Mouse (Mus musculus): ENCODE data around the gene En2.

En2 gene

DNA sequence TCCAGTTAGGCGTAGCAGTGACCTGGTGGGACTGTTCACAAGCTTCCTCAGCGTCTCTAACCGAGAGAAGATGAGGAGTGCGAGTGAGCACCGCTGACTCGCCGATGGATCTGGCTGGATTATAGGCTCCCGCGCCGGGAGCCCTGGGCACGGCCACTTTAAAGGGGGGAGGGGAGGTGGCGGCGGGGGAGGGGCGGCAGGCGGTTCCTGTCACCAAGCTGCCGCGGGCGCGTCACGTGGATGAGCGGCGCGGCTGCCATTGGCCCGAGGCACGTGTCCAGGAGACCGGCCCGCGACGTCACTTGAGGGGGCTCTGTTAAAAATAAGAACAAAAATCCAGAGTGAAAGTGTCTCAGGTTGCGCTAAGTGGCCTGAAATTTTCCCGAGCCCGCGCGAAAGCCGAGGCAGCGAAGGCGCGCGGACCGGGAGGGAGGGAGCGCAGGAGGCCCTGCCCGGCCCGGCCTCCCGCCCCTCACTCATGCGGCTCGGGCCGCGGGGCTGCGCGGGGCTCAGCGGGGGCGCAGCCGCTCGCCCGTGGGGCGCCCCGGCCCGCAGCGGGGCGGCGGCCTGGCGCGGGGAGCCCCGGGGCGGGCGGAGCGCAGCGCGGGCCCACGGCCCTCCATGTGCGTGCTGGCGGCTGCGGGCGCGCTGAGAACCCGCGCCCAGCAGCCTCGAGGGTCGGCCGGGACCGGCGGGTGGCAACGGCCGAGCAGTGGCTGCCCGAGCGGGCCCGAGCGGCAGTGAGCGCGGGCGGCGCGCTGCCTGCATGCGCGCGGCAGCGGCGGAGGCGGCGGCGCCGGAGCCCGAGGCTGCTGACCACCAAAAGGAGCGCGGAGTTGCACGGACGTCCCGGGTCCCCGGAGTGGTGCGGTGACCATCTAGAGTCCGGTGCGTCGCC lies at the start of gene En2:
TSS of gene En2 (plus strand) at position 337 of the 898 bp plus-strand sequence.
- DNase-seq, result peak; percentile 94 to 96

DNA sequence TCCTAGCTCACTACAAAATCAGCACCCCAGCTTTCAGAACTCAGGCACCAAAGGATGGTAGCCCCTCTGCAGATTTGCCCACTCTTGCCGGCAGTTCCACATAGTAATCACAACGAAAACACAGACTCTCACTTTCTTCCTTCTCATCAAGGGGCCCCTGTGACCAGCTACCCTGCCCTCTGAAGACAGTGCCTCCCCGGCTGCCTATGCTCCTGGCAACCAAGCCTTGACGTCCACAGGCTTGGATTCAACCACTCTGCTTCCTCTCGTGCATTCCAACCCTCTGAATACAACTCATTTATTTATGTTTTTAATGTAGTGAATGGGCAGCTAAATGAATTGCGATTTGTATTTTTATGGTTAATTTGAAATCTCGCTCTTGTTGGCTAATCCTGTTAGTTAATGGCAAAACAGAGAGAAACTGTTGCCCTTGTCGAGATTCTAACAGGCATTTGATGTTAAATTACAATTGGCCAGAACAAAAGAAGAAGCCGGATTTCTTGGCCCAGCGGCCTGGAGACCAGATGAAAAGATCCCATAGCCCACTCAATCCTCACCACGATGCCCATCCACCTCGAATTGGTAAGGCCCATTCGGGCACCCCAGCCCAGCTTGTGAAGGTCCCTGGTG lies 48.1 kb upstream of the En2 start:
- DNase-seq, result no peak

DNA sequence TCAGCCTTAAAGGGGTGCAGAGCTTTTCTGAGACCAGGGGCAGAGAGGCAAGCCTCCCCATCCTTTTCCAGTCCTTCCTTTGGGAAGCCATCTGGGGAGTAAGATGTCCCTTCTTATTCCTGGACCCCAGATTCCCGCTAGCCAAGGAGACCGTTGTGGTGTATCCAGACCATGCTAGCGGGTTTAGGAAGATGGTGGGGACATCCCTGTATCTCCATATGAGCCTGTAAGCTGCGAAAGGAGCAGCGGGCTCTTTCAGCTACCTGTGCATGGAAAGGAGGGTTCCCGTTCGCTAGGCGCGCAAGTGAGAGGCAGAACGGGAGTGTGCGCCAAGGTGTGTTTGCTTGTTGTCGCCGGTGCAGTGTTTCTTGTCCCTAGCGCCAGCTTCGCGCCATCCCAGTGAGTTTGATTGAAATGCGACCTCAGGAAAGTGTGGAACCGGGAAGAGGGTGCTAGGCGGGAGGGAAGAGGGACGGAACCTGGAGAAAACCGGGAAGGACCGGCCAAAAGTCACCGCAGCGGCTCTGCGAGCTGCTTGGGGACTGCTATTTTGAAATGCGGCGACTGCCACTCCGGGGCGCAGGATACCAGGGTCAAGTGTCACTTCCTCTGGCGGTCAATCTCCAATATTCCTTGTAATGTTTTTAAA lies 47.5 kb upstream of the En2 start:
- DNase-seq, result peak; percentile 66 to 69

DNA sequence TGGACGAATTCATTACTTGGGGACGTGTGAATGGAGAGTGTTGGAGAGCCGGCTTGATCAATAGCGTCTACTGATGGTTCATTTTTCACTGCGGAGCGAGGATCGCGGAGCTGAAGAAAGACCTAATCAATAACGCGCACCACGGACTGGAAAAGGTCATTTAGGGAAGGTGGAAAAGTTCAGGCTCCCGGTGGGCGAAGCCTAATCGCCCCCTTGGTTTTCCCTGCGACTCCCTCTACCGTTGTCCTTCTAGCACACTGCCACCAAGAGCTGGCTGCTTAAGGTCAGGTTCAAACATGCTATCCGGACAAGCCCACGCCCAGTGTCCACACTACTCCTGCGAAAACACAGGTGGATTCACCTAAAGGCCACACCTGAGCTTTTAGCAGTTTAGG lies 47.0 kb upstream of the En2 start:
- DNase-seq, result peak; percentile 35 to 49

DNA sequence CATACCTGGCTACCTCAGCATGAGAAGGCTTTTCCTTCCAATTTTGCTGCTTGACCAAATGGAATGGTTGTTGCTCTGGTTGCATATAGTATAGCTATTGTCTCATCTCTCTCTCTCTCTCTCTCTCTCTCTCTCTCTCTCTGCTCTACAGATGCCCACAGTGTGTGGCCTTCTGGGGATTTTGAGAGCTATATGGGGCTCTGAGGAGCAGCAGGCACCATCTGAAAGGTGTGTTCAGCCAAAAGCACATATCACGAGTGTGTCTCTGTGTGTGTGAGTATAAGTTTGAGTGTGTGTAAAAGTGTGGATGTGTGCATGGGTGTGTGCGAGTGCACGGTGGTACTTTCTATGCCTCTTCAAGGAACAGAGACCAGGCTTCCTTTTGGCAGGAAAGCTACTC lies 45.9 kb upstream of the En2 start:
- DNase-seq, result no peak

DNA sequence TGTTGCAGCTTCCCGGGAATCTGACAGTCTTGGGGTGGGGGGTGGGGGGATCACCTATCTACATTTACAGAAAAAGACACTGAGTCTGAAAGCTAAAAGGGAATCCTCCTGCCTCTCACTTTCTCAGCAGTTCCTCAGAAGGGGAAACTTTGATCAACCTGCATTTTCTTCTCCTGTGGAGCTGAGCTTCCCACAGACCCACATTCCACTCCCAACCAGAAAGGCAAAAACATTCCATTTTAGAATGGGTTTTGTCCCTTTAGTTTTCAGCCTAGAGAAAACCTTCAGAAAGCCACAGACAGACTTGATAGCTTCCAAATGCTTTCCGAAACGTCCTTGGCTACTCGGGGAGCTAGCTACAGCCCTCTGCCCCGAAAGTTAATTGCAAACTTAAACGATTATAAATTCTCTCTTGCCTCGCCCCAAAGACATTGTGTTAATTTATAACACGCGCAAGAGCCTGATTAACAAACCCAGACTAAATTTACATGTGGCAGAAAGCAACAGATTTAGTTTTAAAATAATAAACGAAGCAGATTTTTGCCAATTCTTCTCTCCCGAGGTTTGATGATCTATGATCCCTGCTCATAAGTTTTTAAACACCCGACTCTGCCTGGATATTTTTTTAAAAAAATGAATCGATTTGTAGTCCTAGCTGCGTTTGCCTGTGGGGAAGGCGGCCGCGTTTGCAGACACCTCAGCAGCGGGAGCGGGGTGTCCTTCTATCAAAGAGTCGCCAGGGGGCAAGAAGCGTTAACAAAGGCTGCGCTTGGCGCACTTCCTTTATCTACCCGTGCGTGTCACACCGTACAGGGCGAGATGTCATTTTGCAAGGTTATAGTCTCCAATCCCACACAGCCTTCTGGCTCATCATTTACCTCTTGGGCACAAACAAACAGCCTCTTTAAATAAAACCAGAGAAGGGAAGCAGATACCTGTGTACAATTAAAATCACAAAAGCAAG lies 42.7 kb upstream of the En2 start:
- peak; percentile 88 to 89 for DNase-seq

DNA sequence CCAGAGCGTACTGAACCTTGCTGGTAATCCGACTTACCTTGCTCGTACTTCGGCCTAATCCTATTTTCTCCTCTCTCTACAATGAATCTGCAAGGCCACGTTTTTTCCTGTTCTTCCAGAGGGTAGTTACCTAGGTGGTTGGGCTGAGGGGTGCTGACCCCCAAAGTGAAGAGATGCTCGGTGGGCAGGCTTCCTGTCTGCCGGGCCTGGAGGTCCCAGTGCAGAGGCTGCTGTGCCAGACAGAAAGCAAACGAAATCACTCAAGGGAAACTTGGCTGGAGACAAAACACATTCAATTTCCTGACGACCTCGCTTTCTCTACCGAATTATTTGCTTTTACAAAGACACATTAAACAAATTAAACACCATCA lies 42.1 kb upstream of the En2 start:
- no peak for DNase-seq

DNA sequence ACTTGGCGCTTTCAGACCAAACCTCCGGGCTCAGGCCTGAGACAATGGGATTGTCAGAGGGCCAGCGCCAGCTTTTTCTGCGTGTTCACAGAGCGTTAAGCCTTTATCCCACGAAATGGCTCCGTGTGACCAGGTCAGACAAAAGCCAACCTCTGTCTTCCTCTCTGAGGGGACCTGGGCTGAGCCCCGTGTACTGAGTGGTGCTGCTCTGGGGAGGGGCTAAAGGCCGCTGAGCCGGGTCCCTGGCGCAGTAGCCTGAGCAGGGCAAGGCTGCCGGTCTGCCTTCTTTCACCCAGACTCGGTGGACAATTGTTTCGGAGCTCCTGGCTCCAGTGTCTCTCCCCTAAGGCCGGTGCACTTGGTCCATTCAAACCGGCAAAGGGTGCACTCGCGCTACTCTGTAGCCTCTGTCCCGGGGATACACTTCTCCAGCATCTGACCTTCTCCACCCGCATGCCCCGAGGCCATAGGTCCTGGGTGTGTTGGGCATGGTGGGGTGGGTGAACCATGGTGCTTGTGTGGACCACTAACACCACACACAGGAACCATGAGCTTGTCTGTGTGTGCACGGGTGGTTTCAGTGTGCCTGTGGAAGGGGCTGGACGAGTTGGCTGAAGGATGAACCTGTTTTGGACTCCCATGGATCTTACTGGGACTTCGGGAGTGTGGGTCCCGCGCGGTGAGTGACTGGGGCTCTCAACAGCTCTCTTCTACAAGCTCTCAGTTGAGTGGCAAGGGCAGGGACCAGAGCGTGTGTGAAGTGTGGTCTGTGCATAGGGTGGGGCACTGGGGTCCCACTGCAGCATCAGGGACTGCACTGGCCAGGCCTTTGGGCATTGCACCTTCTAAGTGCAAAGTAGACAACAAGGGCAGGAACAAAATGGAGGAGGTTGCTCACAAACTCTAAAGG lies 40.9 kb upstream of the En2 start:
- DNase-seq, result peak in 1 of 2 experiments; percentile 7

DNA sequence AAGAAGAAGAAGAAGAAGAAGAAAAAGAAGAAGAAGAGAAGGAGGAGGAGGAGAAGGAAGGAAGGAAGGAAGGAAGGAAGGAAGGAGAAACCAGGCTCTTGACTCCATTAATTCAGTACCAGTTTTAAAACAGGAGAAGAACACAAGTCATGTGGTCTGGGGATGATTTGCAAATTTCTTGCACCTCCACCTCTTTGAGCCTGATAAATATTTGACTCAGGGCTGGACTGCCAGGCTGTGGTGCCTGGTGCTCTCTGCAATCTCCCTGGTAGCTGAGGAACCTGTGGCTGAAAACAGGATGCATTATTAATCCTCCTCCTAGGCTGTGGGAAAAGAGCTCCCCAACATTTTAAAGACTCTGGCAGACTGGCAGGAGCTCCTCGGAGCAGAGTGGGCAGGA lies 36.6 kb upstream of the En2 start:
- no peak for DNase-seq

DNA sequence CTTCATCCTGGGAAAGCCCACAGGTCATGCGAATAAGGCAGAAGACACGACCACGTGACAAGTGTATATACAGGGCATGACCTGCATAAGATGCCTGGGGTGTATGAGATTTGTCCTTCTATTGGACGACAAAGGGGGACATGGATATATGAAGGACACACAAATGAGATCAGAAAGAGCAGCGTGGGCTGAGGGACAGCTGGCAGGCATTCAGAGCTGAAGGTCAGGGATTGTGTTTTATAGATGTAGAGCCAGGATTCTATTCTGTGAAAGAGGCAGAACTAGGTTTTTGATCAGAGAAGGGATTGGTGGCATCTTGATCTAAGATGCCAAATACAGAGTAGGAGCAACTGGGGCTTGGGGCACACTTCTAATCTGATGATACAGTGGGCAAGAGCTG lies 33.3 kb upstream of the En2 start:
- no peak for DNase-seq

DNA sequence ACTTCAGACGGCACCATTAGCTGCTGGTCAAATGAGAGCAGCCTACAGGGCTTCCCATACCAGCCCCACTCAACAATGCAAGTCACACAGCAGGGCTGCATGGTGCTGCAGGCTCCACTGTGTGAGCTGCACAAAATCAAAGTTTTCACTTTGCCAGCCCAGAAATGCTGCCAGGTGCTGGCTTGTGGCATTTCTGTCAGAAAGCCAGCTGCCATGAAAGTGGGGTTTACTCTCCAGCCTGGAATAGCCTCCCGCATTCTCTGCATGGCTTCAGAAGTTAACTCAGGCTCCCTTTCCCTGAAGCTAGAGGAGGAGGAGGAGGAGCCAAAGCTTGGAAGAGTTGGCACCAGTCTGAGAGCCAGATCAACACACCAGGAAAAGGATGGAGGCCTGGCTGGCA lies 29.1 kb upstream of the En2 start:
- DNase-seq, result no peak

DNA sequence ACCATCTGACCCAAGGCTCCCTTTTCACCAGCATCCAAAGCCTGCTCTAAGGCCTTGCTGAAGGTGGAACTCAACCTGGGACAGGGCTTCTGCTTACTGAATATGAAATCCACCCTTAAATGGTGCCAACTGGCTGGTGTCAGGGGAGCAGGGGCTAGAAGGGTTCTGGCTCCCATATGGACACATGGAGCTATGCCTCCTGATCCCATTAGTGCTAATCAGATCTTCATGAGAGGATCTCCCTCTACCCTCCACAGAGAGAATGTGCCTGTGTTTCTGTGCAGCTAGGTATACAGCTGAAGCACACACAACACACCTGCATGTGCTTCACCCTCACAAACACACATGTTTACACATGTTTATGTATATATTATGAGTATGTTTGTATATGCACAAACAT lies 20.9 kb upstream of the En2 start:
- DNase-seq, result no peak

DNA sequence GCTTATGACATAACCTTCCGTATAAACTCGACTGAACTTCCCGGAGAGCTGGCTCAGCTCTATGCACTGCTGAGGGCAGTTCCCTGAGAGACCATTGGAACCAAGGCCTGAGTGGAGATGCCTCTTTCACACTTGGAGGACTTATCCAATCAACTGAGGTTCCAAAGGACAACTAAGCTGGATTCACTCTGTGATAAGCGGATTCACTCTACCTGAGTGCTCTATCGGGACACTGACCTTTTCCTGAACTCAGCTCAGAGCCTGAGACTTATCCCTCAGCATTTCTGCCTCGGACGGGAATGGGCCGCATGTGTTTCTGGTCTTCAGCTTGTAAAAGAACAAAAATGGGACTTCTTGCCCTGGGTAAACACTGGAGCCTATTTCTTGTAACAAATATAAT lies 19.5 kb upstream of the En2 start:
- DNase-seq, result no peak

DNA sequence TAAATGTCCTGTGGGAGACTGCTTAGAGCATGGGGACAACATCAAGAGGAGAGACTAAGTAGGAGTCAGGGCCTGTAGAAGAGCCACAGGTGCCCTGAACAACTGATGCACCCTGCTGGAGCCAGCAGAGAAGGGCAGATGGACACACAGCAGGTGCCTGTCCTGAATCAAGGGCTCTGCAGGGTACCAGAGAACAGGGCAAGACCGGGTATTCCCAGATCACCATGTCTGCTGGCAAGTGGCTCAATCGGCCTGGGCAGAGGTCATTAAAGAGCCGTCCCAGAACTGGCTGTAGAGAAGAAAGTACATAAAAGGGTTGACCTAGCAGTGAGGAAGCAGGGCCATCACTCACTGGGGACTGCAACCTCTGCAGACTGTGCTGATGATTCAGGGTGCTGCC lies 17.0 kb upstream of the En2 start:
- peak; percentile 81 to 87 for DNase-seq

DNA sequence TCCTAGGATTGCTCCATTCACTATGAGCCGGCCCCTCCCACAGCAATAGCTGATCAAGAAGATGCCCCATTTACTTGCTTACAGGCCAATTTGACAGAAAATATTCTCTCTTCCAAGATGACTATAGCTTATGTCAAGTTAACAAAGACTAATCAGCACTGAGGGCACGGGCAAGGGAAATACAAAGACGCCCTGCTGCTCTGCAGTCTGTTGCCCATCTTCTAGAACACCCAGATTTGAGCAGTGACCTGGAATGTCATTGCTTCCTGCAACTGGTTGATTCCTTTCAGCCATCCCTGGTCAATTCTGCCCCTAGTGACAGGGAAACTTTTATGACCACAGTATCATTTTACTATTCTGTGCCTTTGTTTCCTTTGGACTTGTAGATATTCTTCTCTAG lies 16.1 kb upstream of the En2 start:
- DNase-seq, result peak; percentile 61 to 74

DNA sequence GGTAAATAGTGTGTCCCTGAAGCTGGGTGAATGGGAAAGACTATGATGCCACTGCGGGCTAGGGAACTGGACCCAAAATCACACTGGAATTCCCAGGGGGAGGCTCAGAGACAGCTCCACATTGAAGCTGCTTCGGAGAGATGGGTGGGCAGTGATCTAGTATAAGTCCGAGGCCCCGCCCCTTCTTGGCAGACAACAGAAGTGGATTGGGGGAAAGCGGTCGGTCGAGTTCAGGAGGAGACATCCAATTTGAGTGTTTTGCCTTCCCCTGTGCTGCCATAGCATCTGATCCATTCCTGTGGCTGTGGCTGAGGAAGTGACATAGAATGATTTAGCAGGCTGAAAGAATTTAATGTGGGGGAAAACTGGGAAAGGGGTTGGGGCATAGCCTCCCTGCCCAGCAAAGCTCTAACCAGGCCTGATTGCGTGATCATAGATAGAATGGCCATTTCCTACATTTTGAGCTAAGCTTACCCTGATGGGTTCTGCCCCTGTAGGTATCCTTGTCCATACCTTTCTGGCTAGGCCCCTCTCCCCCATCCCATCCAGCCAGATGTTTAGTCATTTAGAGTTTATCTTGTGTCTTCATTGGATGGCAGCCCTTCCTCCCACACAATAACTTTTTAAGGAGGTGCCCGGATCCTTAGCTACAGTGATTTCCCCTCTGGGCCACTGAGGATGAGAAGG lies 8.3 kb upstream of the En2 start:
- no peak for DNase-seq

DNA sequence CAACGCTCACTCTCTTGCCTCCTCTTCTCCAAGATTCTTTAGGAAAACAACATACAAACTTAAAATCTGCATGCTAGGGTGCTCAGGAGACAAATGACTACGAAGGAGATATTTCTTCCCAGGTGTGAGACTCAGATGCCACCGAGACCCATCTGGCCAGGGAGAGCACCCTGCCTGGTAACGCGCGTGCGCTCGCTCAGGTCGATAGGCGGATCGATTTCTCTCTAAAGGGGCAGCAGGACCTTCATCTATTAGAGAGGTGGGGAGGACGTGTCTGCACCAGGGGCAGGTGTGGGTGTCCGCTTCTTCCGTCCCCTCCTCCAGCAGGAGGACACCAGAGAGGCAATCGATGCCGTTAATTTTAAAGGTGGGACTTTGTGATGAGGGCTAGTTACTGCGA lies 7.7 kb upstream of the En2 start:
- no peak for DNase-seq

DNA sequence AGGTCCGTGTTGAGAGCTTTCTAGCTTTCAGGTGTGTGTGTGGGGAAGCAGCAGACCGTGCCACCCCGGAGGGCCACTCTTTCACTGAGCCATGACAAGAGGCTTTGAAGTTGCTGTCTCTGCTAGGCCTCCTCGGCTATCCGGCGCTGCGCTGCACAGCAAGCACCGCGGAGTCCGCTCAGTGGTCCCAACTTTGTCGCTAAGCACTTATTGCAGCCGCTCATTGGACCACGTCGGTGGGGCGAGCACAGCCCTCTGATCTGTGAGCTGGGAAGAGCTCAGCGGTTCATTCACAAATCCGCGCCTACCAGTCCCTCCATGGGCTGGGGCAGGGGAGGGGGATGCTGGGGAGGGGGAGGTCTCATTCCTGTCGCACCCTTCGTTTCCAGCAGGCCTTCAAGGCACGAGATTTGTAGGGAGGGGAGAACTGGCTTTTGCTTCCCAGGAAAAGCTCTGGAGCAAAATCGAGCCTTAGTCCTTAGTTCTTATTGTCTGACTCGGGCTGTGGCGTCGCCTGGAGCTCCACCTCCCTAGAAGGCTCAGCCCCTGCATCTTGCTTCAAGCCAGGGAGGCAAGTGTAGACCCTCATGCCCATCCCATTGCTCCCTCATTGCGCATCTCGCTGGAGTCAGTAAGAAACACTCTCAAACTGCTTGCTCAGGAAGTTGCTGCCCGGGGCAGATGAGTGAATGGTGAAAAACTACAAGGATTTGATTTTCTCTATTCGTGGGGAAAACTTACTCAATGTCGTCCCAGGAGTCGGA lies 7.0 kb upstream of the En2 start:
- DNase-seq, result no peak

DNA sequence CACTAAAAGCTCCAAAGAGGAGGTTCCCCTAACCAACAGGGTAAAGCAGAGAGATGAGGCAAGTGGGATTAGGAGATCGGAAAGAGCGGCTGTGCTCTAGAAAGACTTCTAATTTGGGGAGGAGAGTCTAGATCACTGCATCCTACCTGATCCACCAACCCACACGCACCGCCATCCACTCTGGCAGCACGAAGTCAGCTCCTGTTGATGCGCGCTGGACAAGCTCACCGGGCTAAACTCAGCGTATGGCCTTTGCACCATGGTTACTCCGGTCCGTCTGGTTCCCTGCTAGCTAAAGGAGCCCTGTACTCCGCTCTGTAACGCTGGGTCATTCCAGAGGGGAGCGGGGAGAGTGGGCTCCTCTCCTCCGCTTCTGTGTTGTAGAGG lies 6.4 kb upstream of the En2 start:
- no peak for DNase-seq

DNA sequence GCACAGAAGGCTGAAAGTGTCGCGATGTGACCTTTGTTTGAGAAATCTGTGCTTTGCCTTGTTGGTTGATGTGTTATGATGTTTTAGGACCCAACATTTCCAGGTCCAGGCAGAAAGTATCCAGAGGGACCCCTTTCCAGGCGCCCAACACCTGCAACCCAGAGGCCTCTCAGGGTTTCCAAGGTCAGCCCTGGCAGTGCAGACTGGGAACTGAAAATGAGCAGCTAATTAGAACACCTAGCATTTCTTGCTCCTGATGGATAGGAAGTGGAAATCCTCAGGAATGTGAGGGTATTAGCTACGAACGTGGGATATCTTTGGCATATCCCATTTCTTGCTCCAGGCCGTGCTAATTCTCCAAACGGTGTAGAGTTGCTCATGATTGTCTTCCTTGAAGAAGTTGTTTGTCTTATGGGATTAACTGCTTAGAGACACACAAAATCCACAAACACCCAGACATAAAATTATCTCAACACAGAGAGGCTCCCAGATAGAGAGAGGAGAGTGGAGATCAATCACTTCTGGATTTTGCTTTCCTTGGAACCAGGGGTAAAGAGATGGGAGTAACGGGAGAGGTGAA lies 5.5 kb upstream of the En2 start:
- DNase-seq, result no peak
